Mouse (Mus musculus) fat pad, adult 2 months (tissue): Measurements from ENCODE around the gene Mov10.
"Not testable (repeated sequence)": the region's sequence is repeated elsewhere in the genome, so short reads cannot be mapped to it uniquely, and the experiment has no call there.

Source experiments
- DNase-seq: peaks from one replicate; pipeline ENCODE4 v3.0.0-alpha.2; 2011; ENCODE audit warnings: low read depth, low spot score; ENCODE audit errors: extremely low read depth

The Mov10 gene

GRCm38 (mm10) chr3:104782061-104782681 lies 36.2 kb downstream of the Mov10 start:
- no peak for DNase-seq

- DNase-seq: no peak
These were observed 36.9 kb downstream of the Mov10 start, which contains the start of gene Fam19a3 for GRCm38 (mm10) chr3:104781471-104781903. Fam19a3 (minus strand) TSS chr3:104781840.

GRCm38 (mm10) chr3:104780561-104781420 lies 37.6 kb downstream of the Mov10 start, which contains the start of gene Ppm1j:
Ppm1j (plus strand) TSS chr3:104781056.
- DNase-seq: no peak

GRCm38 (mm10) chr3:104779949-104780348 lies 38.4 kb downstream of the Mov10 start:
- no peak for DNase-seq

- DNase-seq: no peak
These were observed 41.0 kb downstream of the Mov10 start for GRCm38 (mm10) chr3:104777342-104777741.

GRCm38 (mm10) chr3:104773301-104773700 lies 45.1 kb downstream of the Mov10 start:
- no peak for DNase-seq

- DNase-seq: no peak
These were observed 46.9 kb downstream of the Mov10 start for GRCm38 (mm10) chr3:104771460-104771859.

GRCm38 (mm10) chr3:104770918-104771317 lies 47.4 kb downstream of the Mov10 start:
- no peak for DNase-seq

GRCm38 (mm10) chr3:104770035-104770434 lies 48.3 kb downstream of the Mov10 start:
- no peak for DNase-seq

GRCm38 (mm10) chr3:104769135-104769534 lies 49.2 kb downstream of the Mov10 start:
- DNase-seq: no peak

GRCm38 (mm10) chr3:104767716-104768115 lies 50.6 kb downstream of the Mov10 start:
- no peak for DNase-seq

- no peak for DNase-seq
These were observed 51.2 kb downstream of the Mov10 start for GRCm38 (mm10) chr3:104767141-104767540.

GRCm38 (mm10) chr3:104765021-104765420 lies 53.3 kb downstream of the Mov10 start:
- DNase-seq: no peak

GRCm38 (mm10) chr3:104762103-104762863 lies 56.1 kb downstream of the Mov10 start:
- DNase-seq: not testable (repeated sequence)

- DNase-seq: no peak
These were observed 59.5 kb downstream of the Mov10 start for GRCm38 (mm10) chr3:104758869-104759268.

GRCm38 (mm10) chr3:104758406-104758805 lies 60.0 kb downstream of the Mov10 start:
- no peak for DNase-seq

- not testable (repeated sequence) for DNase-seq
These were observed 65.5 kb downstream of the Mov10 start for GRCm38 (mm10) chr3:104752845-104753244.
